In the genomic region with DNA sequence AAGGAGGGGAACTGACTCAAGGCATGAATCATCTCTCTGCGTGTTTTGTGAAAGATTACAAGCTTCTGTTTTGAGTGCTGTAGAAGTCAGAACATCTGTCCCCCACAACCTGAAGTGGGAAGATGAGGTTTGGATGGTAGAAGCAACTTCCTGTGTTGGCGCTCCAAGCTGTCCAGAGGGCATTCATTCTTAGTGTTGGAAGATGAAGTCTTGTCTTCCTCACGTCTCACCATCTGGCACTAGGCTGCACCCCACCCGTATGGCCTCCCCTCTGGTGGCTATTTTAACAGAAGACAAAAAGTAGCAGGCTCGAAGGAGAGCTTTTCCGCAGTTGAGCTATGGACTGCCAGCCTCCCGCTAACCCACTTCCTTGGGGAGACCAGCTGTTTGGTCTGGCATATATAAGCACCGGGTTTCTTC, we compare ENCODE assay signal across 23 mouse cellular contexts. TPM values are rescaled to one million over a fixed set of nuclear protein-coding genes. Genes with fewer than 3 reads are reported as not detected.
A peak's percentile ranks its signal among the peaks of the same experiment; 100 is the strongest.
DNase-seq lines count a peak whose midpoint lies in the region; ATAC-seq and TF ChIP-seq lines count a peak whose summit lies in the region.
"Had no signal": no experiment of that assay in that cellular context is flagged by ENCODE, and none has a peak within 500 bp of the region (broad histone marks: within the 10 kb centered on the region; RNA-seq: fewer than 3 reads in every experiment).

No protein-coding gene starts in this region.

- H3K4me3 ChIP-seq in layer of hippocampus, adult 2 months, result no peak overlapping the region
- no peak overlapping the region for H3K4me3 ChIP-seq in midbrain, postnatal 0 days (ENCODE audit: low read depth, low read length)
- H3K4me3 ChIP-seq in midbrain, embryonic 15.5 days, result no peak overlapping the region
- H3K4me3 ChIP-seq: embryonic facial prominence, embryonic 10.5 days; erythroblast, embryonic 14.5 days; forebrain, embryonic 15.5 days; limb, embryonic 12.5 days; liver, embryonic 13.5 days; midbrain, embryonic 13.5 days had no signal

- H3K4me1 ChIP-seq in midbrain, postnatal 0 days (ENCODE audit: insufficient read depth, low read length), result no peaks in the 10 kb centered on the region
- H3K4me1 ChIP-seq in midbrain, embryonic 15.5 days, result no peaks in the 10 kb centered on the region
- H3K4me1 ChIP-seq: limb, embryonic 12.5 days; liver, embryonic 13.5 days; midbrain, embryonic 13.5 days had no signal

- WGBS in midbrain, postnatal 0 days, result 93% methylated on average over 8 of the region's 8 CpGs
- 93% methylated on average over 8 of the region's 8 CpGs for WGBS in midbrain, embryonic 15.5 days

- H3K4me2 ChIP-seq in midbrain, postnatal 0 days (ENCODE audit: low read depth, low read length, poor library complexity, severe bottlenecking), result no peak overlapping the region
- no peak overlapping the region for H3K4me2 ChIP-seq in midbrain, embryonic 15.5 days
- H3K4me2 ChIP-seq: forebrain, embryonic 15.5 days; limb, embryonic 12.5 days; liver, embryonic 13.5 days; midbrain, embryonic 13.5 days had no signal

- H3K9ac ChIP-seq in midbrain, postnatal 0 days (replicated peaks; ENCODE audit: low read length, poor library complexity, severe bottlenecking), result no peak overlapping the region
- H3K9ac ChIP-seq in midbrain, embryonic 15.5 days, result no peak overlapping the region
- H3K9ac ChIP-seq: forebrain, embryonic 15.5 days; limb, embryonic 12.5 days; liver, embryonic 13.5 days; midbrain, embryonic 13.5 days had no signal

- H3K27ac ChIP-seq in layer of hippocampus, adult 2 months, result peak overlapping the region; percentile 30
- H3K27ac ChIP-seq in midbrain, postnatal 0 days (ENCODE audit: low read depth, low read length), result no peak overlapping the region
- no peak overlapping the region for H3K27ac ChIP-seq in midbrain, embryonic 15.5 days
- H3K27ac ChIP-seq: embryonic facial prominence, embryonic 10.5 days; forebrain, embryonic 15.5 days; limb, embryonic 12.5 days; liver, embryonic 13.5 days; macrophage; midbrain, embryonic 13.5 days had no signal

- DNase-seq in layer of hippocampus, adult 2 months (ENCODE audit: low spot score in 2 of 2), result peak; percentile 30 to 58
- no peak for DNase-seq in layer of hippocampus, postnatal 25 days (ENCODE audit: extremely low spot score in 1 of 2, low spot score in 1 of 2)
- peak; percentile 7 for DNase-seq in midbrain, postnatal 0 days (ENCODE audit: low spot score)
- peak; percentile 75 to 79 for DNase-seq in frontal cortex, postnatal 36 days (ENCODE audit: low spot score in 2 of 2)
- peak; percentile 58 for DNase-seq in right cerebral cortex, postnatal 25 days
- no peak for DNase-seq in MN1 (ENCODE audit: low spot score)
- DNase-seq: adrenal gland, postnatal 25 days; cerebellum, postnatal 25 days; gastrocnemius, postnatal 14 days; kidney, adult 9 months; kidney, postnatal 4 days; liver, embryonic 13.5 days; thymus, postnatal 4 days had no signal

- no peaks in the 10 kb centered on the region for H3K9me3 ChIP-seq in midbrain, postnatal 0 days (ENCODE audit: low read length)
- no peaks in the 10 kb centered on the region for H3K9me3 ChIP-seq in midbrain, embryonic 15.5 days
- H3K9me3 ChIP-seq: embryonic facial prominence, embryonic 10.5 days; forebrain, embryonic 15.5 days; midbrain, embryonic 13.5 days had no signal

- no peak for TF ChIP-seq CTCF in layer of hippocampus, adult 2 months (conservative IDR thresholded peaks at IDR 0.05)
- no peak for TF ChIP-seq CTCF in midbrain, postnatal 0 days (IDR thresholded peaks at IDR 0.05)

- peaks cover 20% of the 10 kb centered on the region for H3K36me3 ChIP-seq in midbrain, postnatal 0 days (ENCODE audit: insufficient read depth, low read length)
- peaks cover 55% of the 10 kb centered on the region for H3K36me3 ChIP-seq in midbrain, embryonic 15.5 days (replicated peaks)
- H3K36me3 ChIP-seq: liver, embryonic 13.5 days had no signal

- no peak for ATAC-seq in midbrain, postnatal 0 days (ENCODE audit: low FRiP score)
- ATAC-seq in midbrain, embryonic 15.5 days (replicated peaks), result no peak
- ATAC-seq in inflammation-experienced regulatory T-cells, adult 6 months, result no peak
- ATAC-seq: activated CD4-positive, CD25-positive, alpha-beta regulatory T cell, adult 4 months; forebrain, embryonic 15.5 days; midbrain, embryonic 13.5 days; Patski had no signal

- no peaks in the 10 kb centered on the region for H3K27me3 ChIP-seq in midbrain, postnatal 0 days (ENCODE audit: insufficient read depth, low read length)
- H3K27me3 ChIP-seq in midbrain, embryonic 15.5 days (replicated peaks), result no peaks in the 10 kb centered on the region
- H3K27me3 ChIP-seq: forebrain, embryonic 15.5 days; limb, embryonic 12.5 days; liver, embryonic 13.5 days; midbrain, embryonic 13.5 days; Patski had no signal

RNA-seq across cellular contexts. Expression of gene Fam13c, which starts 15.6 kb away (rescaled TPM):
- total RNA-seq in layer of hippocampus, adult 2 months (2021), result 10 to 100 TPM; 83.7 to 85.8 TPM
- total RNA-seq in layer of hippocampus, postnatal 25 days (2021), result 10 to 100 TPM; 83.8 to 97.0 TPM
- 10.1 and 11.0 TPM in 2 replicates for total RNA-seq in midbrain, postnatal 0 days (2014; rRNA removed)
- 23.1 and 23.6 TPM in 2 replicates for polyA plus RNA-seq in midbrain, postnatal 0 days (2015; fragmentation: Nextera tagmentation; extraction: Ambion mirVana)
- 31.1 and 36.0 TPM in 2 replicates for polyA plus RNA-seq in midbrain, embryonic 15.5 days (2015; fragmentation: Nextera tagmentation; extraction: Ambion mirVana)
- polyA plus RNA-seq in inflammation-experienced regulatory T-cells, adult 6 months (2017; shearing (Covaris generic)), result not detected
- polyA plus RNA-seq: activated CD4-positive, CD25-positive, alpha-beta regulatory T cell, adult 4 months; erythroblast, embryonic 14.5 days; macrophage had no signal

Comparison
In these comparisons a context has a peak if more than half of its experiments do, and no peak if none do; other contexts are left out.
1. DNase-seq: peak in layer of hippocampus, adult 2 months (2 of 2), midbrain, postnatal 0 days (single experiment), frontal cortex, postnatal 36 days (2 of 2) and right cerebral cortex, postnatal 25 days (single experiment); none in layer of hippocampus, postnatal 25 days (0 of 2) and MN1 (single experiment).